Mouse (Mus musculus) mature B cell (primary cell): ENCODE results near the gene Slc37a3.
"Not testable (repeated sequence)": the region's sequence is repeated elsewhere in the genome, so short reads cannot be mapped to it uniquely, and the experiment has no call there.

Experiments
- in situ Hi-C: fragments of 300-500 bp; cut with MboI; formaldehyde crosslinking; loops from 2 replicates; pipeline ENCODE4 v1.14.3; 2019

Gene Slc37a3

DNA sequence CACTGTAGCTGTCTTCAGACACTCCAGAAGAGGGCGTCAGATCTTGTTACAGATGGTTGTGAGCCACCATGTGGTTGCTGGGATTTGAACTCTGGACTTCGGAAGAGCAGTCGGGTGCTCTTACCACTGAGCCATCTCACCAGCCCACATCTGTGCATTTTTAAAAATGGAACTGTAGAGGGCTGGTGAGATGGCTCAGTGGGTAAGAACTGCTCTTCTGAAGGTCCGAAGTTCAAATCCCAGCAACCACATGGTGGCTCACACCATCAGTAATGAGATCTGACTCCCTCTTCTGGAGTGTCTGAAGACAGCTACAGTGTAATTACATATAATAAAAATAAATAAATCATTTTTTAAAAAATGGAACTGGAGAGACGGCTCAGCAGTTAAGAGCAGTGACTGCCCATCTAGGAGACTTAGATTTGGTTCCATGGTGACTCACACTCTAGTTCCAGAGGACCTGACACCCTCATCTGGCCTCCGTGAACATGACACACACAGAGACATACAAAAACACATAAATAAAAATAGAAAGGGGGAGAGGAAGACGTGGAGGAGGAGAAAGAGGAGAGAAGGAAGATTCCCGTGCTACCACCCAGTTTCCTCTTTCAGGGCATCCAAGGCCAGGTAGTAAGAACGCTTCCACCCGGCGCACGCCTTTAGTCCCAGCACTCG, 823 bp upstream of the Slc37a3 start:
- in situ Hi-C loops: not testable (repeated sequence)

DNA sequence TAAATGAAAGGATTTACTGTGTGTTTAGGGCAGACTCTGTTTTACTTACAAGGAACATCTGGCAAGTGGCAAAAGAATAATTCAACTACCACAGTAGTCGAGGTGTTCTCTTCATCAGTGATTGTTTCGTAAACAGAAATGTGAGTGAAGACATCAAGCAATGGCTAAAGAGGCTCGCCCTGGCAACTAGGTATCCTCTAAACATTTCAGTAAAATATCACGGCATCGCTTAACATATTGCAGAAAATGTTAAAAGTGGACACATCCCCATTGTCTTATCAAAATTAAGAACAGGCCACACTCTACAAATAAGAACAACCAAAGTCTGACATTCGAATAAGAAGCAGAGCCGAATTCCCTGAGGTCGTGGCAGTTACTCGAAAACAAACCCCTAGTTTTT, 700 bp downstream of the Slc37a3 start:
- in situ Hi-C loops: no loop called here

DNA sequence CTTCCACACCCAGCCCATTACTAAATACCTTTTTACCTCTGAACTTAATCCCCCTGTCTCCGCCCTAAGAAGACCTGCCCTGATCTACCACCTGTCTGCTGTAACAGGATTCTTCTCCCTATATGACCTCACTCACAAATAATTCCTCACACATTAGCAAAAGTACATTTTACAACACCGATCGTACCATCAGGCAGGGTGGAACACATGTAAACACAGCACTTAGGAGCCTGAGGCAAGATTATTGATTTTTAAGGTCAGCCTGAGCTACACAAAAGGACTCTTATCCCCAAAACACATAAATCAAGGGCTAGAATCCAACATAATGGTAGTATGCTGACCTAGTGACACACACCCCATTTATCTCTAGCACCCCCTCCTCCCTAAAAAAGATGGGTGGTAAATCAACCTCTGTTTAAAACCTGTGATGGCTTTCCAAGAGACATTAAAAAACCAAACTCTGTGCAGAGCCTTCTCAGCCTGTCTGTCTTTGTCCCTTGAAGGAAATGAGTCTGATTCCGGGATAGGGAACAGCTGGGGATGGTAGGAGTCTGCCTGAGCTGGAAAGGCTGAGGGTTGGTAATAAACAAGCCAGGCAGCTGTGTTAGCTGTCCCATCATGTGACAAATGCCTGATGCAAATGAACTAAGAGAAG, 4.0 kb downstream of the Slc37a3 start:
- in situ Hi-C loops: no loop called here

DNA sequence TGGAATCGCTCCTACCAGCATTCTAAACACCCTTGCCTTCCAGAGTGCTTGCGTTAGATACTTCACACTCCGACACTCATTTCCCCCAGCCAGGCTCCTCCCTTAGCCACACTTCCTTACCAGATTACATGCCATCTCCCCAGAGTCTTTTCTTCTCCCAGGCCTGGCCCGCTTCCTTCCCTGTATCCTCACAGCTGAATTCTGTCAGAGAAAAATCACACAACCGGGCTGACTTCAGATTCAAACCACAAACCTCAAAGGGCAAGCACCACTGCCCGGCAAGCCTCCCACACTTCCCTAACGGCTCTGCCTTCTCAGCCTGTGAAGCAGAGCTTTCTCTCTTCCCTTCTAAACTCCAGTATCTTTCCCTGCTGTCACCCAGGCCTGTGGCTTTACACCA, 4.7 kb downstream of the Slc37a3 start:
- in situ Hi-C loops: no loop called here

- in situ Hi-C loops: no loop called here
Observed at GRCm38 (mm10) chr6:39372042-39372441, 5.4 kb downstream of the Slc37a3 start.

DNA sequence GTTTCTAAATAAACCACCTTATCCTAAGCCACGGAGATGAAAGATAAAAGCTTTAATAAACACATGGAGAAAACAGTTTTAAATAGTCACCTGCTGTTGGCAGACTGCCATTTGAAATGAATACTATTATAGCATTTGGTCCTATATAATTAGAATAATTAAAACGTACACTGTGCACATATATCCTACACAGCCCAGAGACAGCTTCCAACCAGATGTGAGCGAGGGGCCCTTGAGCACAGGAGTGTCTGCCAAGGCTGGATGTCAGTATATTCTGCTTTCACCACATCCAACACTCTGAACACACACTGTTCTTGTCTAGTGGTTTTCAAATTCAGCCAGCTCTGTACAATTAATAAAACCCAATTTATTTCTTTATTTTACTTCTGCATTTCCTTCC, 7.8 kb downstream of the Slc37a3 start:
- in situ Hi-C loops: no loop called here

DNA sequence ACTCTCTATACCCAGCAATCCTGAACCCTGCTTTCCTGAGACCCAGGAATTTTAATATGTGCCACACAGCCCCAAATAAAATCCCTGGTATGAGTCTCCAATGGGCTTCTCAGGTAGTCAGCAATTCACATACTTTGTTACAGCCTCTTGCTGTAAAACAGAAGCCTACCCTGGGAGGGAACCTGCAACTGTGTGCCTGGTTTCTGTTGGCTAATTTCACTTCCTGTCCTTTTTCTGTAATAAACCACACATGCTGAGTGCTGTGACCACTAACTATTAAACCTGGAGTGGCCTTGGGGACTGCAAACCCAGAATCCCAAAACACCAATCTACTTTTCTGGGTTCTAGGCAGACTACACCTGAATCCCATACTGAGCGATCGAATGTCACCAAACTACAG, 14.8 kb downstream of the Slc37a3 start:
- in situ Hi-C loops: no loop called here

GRCm38 (mm10) chr6:39359207-39359606, 18.3 kb downstream of the Slc37a3 start:
- in situ Hi-C loops: not testable (repeated sequence)

DNA sequence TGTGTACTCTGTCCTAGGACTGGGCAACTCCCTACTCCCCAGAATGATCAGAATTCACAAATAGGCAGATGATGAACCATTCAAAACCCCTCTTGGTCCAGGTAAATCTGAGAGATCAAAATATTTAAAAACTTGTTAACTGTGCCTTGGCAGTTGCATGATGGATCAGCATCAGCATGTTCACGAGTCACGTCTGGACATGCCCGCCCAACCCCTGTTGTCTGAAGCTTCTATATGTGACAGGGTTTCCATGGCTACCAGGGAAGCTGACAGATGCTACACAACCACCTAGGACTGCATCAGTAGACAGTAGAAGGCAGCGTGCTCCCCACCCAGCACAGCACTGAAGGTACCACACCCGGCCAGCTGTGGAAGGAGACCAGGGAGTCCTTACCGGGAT, 28.5 kb downstream of the Slc37a3 start:
- in situ Hi-C loops: no loop called here

GRCm38 (mm10) chr6:39347880-39348814, 29.3 kb downstream of the Slc37a3 start:
- in situ Hi-C loops: no loop called here

DNA sequence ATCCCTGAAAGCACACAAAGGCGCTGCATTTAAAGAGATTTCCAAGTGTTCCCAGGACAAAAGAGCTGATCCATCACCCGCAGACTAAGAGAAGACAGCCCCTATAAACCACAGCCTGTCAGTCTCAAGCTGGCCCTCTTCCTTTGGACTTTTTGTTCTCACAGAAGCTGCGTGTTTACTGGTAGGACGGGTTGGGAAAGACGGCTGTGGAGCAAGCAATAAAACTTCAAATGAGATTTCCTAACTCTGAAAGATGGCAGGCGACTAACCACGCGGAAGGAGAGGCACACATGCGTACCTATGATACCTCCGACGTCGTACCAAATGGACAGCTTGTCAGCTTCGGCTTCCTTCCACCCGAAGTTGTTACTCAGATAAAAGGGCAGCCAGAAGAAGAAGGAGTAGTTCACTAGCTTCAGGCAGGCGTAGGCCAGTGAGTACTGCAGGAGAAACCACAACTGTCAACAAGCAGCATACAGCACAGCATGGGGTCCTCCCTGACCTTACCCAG, 30.4 kb downstream of the Slc37a3 start:
- in situ Hi-C loops: no loop called here

DNA sequence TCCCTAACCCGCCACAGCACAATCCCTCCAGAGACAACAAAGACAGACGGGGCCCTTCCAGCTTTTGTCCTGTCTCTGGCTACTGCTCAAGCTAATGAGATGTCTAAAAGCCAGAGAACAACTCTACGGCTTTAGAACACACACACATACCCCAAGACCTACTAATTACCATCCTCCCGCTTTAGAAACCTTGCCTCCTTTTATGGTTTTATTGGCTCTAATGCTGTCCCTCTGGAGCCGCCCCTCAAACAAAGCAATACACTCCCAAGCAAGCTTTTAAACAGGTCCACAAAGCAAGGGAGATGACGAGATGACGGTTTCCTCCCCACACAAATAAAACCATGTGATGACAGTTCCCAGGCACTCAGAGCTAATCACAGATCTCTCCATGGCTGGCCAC, 32.0 kb downstream of the Slc37a3 start:
- in situ Hi-C loops: no loop called here

DNA sequence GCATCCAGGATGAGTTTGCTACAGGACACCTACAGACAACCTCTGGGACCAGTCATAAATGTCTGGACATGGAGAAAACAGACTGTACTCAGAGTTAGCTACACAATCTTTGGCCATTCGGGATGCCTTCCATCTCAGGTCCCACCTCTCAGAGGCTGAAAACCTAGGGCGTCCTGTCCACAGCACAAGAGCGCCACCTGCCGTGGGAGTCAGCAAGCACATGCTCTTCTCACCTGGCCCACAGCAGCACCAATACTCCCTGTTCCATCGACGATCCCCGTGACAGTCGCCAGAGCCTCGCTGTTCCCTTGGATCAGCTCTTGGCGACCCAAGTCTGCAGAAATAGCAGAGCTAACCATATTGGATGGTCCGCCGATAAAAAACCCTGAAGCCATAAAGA, 33.5 kb downstream of the Slc37a3 start:
- in situ Hi-C loops: loop anchor here (5.0 kb wide), 1 partner anchor 142 kb away; no protein-coding TSS in a partner anchor

GRCm38 (mm10) chr6:39341798-39342197, 35.7 kb downstream of the Slc37a3 start:
- in situ Hi-C loops: loop anchor here (5.0 kb wide), 1 partner anchor 139 kb away; no protein-coding TSS in a partner anchor

- in situ Hi-C loops: no loop called here
Observed at GRCm38 (mm10) chr6:39338359-39338758, 39.1 kb downstream of the Slc37a3 start.

- in situ Hi-C loops: no loop called here
Observed at GRCm38 (mm10) chr6:39334873-39335272, 42.6 kb downstream of the Slc37a3 start.

DNA sequence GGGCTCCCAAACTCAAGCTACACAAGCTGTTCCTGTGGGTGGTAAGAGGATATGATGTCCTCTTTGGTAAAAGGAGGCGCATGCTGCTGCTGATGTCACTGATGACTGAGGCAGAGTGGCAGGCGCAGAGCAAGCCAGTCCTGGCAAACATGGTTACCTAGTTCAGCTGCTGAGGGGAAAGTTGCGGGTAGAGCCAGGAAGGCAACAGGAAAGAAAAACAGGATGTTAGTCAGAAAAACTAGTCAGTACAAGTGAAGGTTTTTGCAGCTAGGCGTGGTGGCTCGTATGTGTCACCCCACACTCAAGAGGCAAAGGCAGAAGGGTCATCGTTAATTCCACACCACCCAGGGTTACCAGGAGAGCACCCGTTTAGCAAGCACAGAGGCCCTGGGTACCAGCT, 43.3 kb downstream of the Slc37a3 start:
- in situ Hi-C loops: no loop called here

GRCm38 (mm10) chr6:39331998-39332700, 45.3 kb downstream of the Slc37a3 start:
- in situ Hi-C loops: no loop called here

DNA sequence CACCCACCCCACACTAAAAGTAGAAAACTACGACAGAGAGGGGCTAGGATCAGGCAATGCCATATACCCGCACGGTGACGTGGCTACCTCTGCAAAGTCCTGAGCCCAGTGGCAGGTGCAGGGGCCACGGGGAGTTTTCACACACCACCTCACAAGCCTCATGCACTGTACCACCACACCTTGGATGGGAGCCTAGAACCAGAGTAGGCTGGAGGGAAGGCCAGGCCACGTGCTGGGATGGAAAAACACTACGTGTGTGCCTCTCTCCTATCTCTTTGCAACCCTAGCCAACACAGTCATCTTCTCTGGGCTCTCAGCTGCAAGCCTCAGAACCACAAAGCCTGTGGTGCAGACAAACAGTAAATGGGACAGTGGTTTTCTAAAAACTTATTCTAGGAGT, 46.5 kb downstream of the Slc37a3 start:
- in situ Hi-C loops: no loop called here

- in situ Hi-C loops: no loop called here
Observed at GRCm38 (mm10) chr6:39320286-39320685, 57.2 kb downstream of the Slc37a3 start.

- in situ Hi-C loops: no loop called here
Observed at GRCm38 (mm10) chr6:39319061-39319761, 58.3 kb downstream of the Slc37a3 start.
